Mouse (Mus musculus) heart, embryonic 12.5 days (tissue): ENCODE measurements at regions not wholly inside any gene's neighbourhood (a gene's known extent, or its start where the extent isn't known, plus 50 kb on each side); places are given as distances from the start of the nearest gene placed in this dataset.

Experiments used
- ATAC-seq: fragments of 200-750 bp; cut with Nextera tagmentation; 2 replicates; pipeline ENCODE4 v1.8.0; 2017; ENCODE audit warnings: moderate TSS enrichment, moderate library complexity; ENCODE audit not compliant: insufficient number of reproducible peaks, low FRiP score
- H3K27ac ChIP-seq: fragments of 300-500 bp; sonication (generic); 2 replicates; pipeline ENCODE4 v1.5.1; 2016; ENCODE audit warnings: mild to moderate bottlenecking, moderate library complexity; ENCODE audit not compliant: poor library complexity, severe bottlenecking
- H3K27me3 ChIP-seq: fragments of 300-500 bp; sonication (generic); replicated peaks from 2 replicates; pipeline ENCODE4 v1.6.1; 2016; ENCODE audit warnings: mild to moderate bottlenecking, moderate library complexity
- H3K36me3 ChIP-seq: fragments of 300-500 bp; sonication (generic); 2 replicates; pipeline ENCODE4 v1.6.1; 2016; ENCODE audit warnings: mild to moderate bottlenecking, moderate library complexity
- H3K4me1 ChIP-seq: fragments of 300-500 bp; sonication (generic); replicated peaks from 2 replicates; pipeline ENCODE4 v1.6.1; 2016; ENCODE audit warnings: mild to moderate bottlenecking
- H3K4me2 ChIP-seq: fragments of 300-500 bp; sonication (generic); 2 replicates; pipeline ENCODE4 v1.6.1; 2016; ENCODE audit warnings: mild to moderate bottlenecking, moderate library complexity
- H3K4me3 ChIP-seq: fragments of 300-500 bp; sonication (generic); 2 replicates; pipeline ENCODE4 v1.5.1; 2016; ENCODE audit warnings: mild to moderate bottlenecking
- H3K9ac ChIP-seq: fragments of 300-500 bp; sonication (generic); 2 replicates; pipeline ENCODE4 v1.6.1; 2016; ENCODE audit warnings: mild to moderate bottlenecking, moderate library complexity
- H3K9me3 ChIP-seq: fragments of 300-500 bp; sonication (generic); replicated peaks from 2 replicates; pipeline ENCODE4 v1.6.1; 2016; ENCODE audit warnings: mild to moderate bottlenecking, moderate library complexity
- WGBS: fragments of 180-500 bp; shearing (Covaris S2); methylation state at CpG from one replicate; pipeline ENCODE4 v1.1.7; 2016; 5-methylcytosine and 5-hydroxymethylcytosine counted together

GRCm38 (mm10) chr5:111946281-111946680 is 212.6 kb downstream of the Gm26897 start:
- Histone ChIP-seq H3K27me3 (peaks cover 59% of the 10 kb centered on the region), H3K4me3 (no peak overlapping the region), H3K27ac (no peak overlapping the region), H3K4me2 (no peak overlapping the region), H3K9me3 (no peaks in the 10 kb centered on the region), H3K4me1 (peaks cover 6% of the 10 kb centered on the region; the same call in 1 of the 2 replicates), H3K36me3 (no peaks in the 10 kb centered on the region), H3K9ac (no peak overlapping the region)
- ATAC-seq: no peak
- WGBS: 81% methylated on average over 11 of the region's 11 CpGs

GRCm38 (mm10) chr5:111957698-111958097 is 224.0 kb downstream of the Gm26897 start:
- H3K9ac ChIP-seq: no peak overlapping the region
- no peak overlapping the region for H3K27ac ChIP-seq
- no peak overlapping the region; the same call in 1 of the 2 replicates for H3K4me2 ChIP-seq
- no peaks in the 10 kb centered on the region for H3K9me3 ChIP-seq
- ATAC-seq: no peak
- H3K4me1 ChIP-seq: no peaks in the 10 kb centered on the region
- WGBS: 58% methylated on average over 28 of the region's 28 CpGs
- peaks cover 50% of the 10 kb centered on the region for H3K27me3 ChIP-seq
- H3K4me3 ChIP-seq: no peak overlapping the region
- H3K36me3 ChIP-seq: no peaks in the 10 kb centered on the region

- Histone ChIP-seq H3K4me3 (no peak overlapping the region), H3K9me3 (no peaks in the 10 kb centered on the region), H3K27me3 (peaks cover 53% of the 10 kb centered on the region), H3K36me3 (no peaks in the 10 kb centered on the region), H3K27ac (no peak overlapping the region), H3K4me2 (no peak overlapping the region; the same call in 1 of the 2 replicates), H3K9ac (no peak overlapping the region), H3K4me1 (no peaks in the 10 kb centered on the region)
- 60% methylated on average over 17 of the region's 17 CpGs for WGBS
- no peak for ATAC-seq
Measured at GRCm38 (mm10) chr5:111958226-111958625, 224.5 kb downstream of the Gm26897 start.

GRCm38 (mm10) chr5:111965311-111965710 is 231.6 kb downstream of the Gm26897 start:
- 85% methylated on average over 7 of the region's 7 CpGs for WGBS
- Histone ChIP-seq H3K9ac (no peak overlapping the region), H3K4me2 (no peak overlapping the region), H3K4me1 (no peaks in the 10 kb centered on the region), H3K27me3 (peaks cover 11% of the 10 kb centered on the region; the same call in 1 of the 2 replicates), H3K4me3 (no peak overlapping the region), H3K9me3 (0 out of 2 replicates have a peak, but pooled peaks cover 10% of the 10 kb centered on the region), H3K27ac (no peak overlapping the region), H3K36me3 (no peaks in the 10 kb centered on the region)
- ATAC-seq: no peak

- Histone ChIP-seq H3K36me3 (no peaks in the 10 kb centered on the region), H3K4me3 (no peak overlapping the region), H3K9me3 (0 out of 2 replicates have a peak, but pooled peaks cover 10% of the 10 kb centered on the region), H3K4me1 (no peaks in the 10 kb centered on the region), H3K27me3 (peaks cover 14% of the 10 kb centered on the region; the same call in 1 of the 2 replicates), H3K9ac (no peak overlapping the region), H3K4me2 (no peak overlapping the region), H3K27ac (no peak overlapping the region)
- no peak for ATAC-seq
- WGBS: 65% methylated on average over 11 of the region's 11 CpGs
Measured at GRCm38 (mm10) chr5:111968121-111968520, 234.4 kb downstream of the Gm26897 start.

- 70% methylated on average over 1 of the region's 1 CpGs for WGBS
- no peak for ATAC-seq
- Histone ChIP-seq H3K9ac (no peak overlapping the region), H3K36me3 (no peaks in the 10 kb centered on the region), H3K27ac (no peak overlapping the region), H3K4me3 (no peak overlapping the region), H3K4me2 (no peak overlapping the region), H3K4me1 (no peaks in the 10 kb centered on the region), H3K27me3 (peaks cover 13% of the 10 kb centered on the region; the same call in 1 of the 2 replicates), H3K9me3 (0 out of 2 replicates have a peak, but pooled peaks cover 10% of the 10 kb centered on the region)
Measured at GRCm38 (mm10) chr5:111968701-111969100, 235.0 kb downstream of the Gm26897 start.

GRCm38 (mm10) chr5:111971193-111971592 is 237.5 kb downstream of the Gm26897 start:
- H3K4me1 ChIP-seq: no peaks in the 10 kb centered on the region
- 64% methylated on average over 3 of the region's 3 CpGs for WGBS
- H3K4me3 ChIP-seq: no peak overlapping the region
- peaks cover 21% of the 10 kb centered on the region for H3K9me3 ChIP-seq
- no peak overlapping the region for H3K4me2 ChIP-seq
- no peaks in the 10 kb centered on the region for H3K36me3 ChIP-seq
- no peak overlapping the region for H3K27ac ChIP-seq
- ATAC-seq: no peak
- H3K9ac ChIP-seq: no peak overlapping the region
- peaks cover 13% of the 10 kb centered on the region; the same call in 1 of the 2 replicates for H3K27me3 ChIP-seq

GRCm38 (mm10) chr5:111971952-111972351 is 238.2 kb downstream of the Gm26897 start:
- Histone ChIP-seq H3K9me3 (peaks cover 19% of the 10 kb centered on the region), H3K36me3 (no peaks in the 10 kb centered on the region), H3K4me2 (no peak overlapping the region), H3K9ac (no peak overlapping the region), H3K27me3 (peaks cover 13% of the 10 kb centered on the region; the same call in 1 of the 2 replicates), H3K27ac (no peak overlapping the region), H3K4me3 (no peak overlapping the region), H3K4me1 (no peaks in the 10 kb centered on the region)
- no peak; the same call in 1 of the 2 replicates for ATAC-seq
- 67% methylated on average over 3 of the region's 3 CpGs for WGBS

GRCm38 (mm10) chr5:111975686-111976085 is 242.0 kb downstream of the Gm26897 start:
- Histone ChIP-seq H3K9me3 (peaks cover 21% of the 10 kb centered on the region), H3K4me2 (no peak overlapping the region), H3K4me3 (no peak overlapping the region), H3K27me3 (0 out of 2 replicates have a peak, but pooled peaks cover 5% of the 10 kb centered on the region), H3K4me1 (no peaks in the 10 kb centered on the region), H3K27ac (no peak overlapping the region), H3K9ac (no peak overlapping the region), H3K36me3 (no peaks in the 10 kb centered on the region)
- 42% methylated on average over 7 of the region's 7 CpGs for WGBS
- ATAC-seq: no peak

GRCm38 (mm10) chr5:111979601-111980000 is 245.9 kb downstream of the Gm26897 start:
- no peak overlapping the region for H3K27ac ChIP-seq
- no peaks in the 10 kb centered on the region for H3K27me3 ChIP-seq
- H3K4me1 ChIP-seq: no peaks in the 10 kb centered on the region
- peaks cover 25% of the 10 kb centered on the region for H3K9me3 ChIP-seq
- 81% methylated on average over 3 of the region's 3 CpGs for WGBS
- no peaks in the 10 kb centered on the region for H3K36me3 ChIP-seq
- H3K4me3 ChIP-seq: no peak overlapping the region
- no peak overlapping the region for H3K4me2 ChIP-seq
- H3K9ac ChIP-seq: no peak overlapping the region
- ATAC-seq: no peak

- Histone ChIP-seq H3K36me3 (no peaks in the 10 kb centered on the region), H3K9me3 (peaks cover 17% of the 10 kb centered on the region), H3K9ac (no peak overlapping the region), H3K27me3 (no peaks in the 10 kb centered on the region), H3K4me1 (no peaks in the 10 kb centered on the region), H3K4me2 (no peak overlapping the region), H3K27ac (no peak overlapping the region), H3K4me3 (no peak overlapping the region)
- WGBS: 87% methylated on average over 2 of the region's 2 CpGs
- no peak for ATAC-seq
Measured at GRCm38 (mm10) chr5:111982106-111982505, 248.4 kb downstream of the Gm26897 start.

- no peak for ATAC-seq
- H3K27me3 ChIP-seq: no peaks in the 10 kb centered on the region
- no peak overlapping the region for H3K4me2 ChIP-seq
- peaks cover 7% of the 10 kb centered on the region; the same call in 1 of the 2 replicates for H3K9me3 ChIP-seq
- H3K4me3 ChIP-seq: no peak overlapping the region
- no peak overlapping the region for H3K27ac ChIP-seq
- WGBS: 72% methylated on average over 8 of the region's 8 CpGs
- no peaks in the 10 kb centered on the region for H3K4me1 ChIP-seq
- no peak overlapping the region for H3K9ac ChIP-seq
- no peaks in the 10 kb centered on the region for H3K36me3 ChIP-seq
Measured at GRCm38 (mm10) chr5:111985997-111986396, 252.3 kb downstream of the Gm26897 start.
